Mouse (Mus musculus) heart, postnatal 0 days (tissue): ENCODE data around the gene Osbpl9.

Experiments
- CTCF ChIP-seq: IDR thresholded peaks from 2 replicates; pipeline ENCODE4 v1.5.1; 2016; ENCODE audit warnings: antibody characterized with exemption, control low read depth, low read depth
- EP300 ChIP-seq: IDR thresholded peaks from 2 replicates; pipeline ENCODE4 v1.6.1; 2016; ENCODE audit warnings: antibody characterized with exemption, low read depth

DNA sequence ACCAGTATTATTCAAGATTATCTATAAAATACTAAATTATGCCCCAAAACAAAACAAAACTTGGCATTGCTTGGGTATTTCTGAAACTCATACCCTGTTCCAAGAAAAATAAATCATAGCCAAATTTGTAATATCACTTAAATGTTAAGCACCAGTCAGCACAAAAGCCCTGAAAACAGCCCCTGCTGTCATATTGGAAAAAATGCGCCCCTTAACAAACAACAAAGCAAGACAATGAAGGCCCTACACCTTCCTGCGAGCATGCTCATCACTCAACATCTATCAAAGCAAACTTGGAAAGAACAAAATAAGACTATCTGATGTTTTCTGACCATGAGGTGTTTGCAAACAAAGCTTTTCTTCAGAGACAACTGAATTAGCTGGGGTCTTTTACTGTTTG is 91.1 kb downstream of the Osbpl9 start:
- TF ChIP-seq EP300 (no peak), CTCF (no peak)
